Mouse (Mus musculus) CH12.LX (cell line): ENCODE measurements at regions not wholly inside any gene's neighbourhood (a gene's known extent, or its start where the extent isn't known, plus 50 kb on each side); places are given as distances from the start of the nearest gene placed in this dataset.

Source experiments
- CTCF ChIP-seq, 2 experiments: IDR thresholded peaks in 1 of 2; conservative IDR thresholded peaks in 1 of 2; 2 replicates each; pipeline ENCODE4 v1.5.1; 2011 to 2012; ENCODE audit warnings: low read depth in 2 of 2, low read length in 2 of 2, improper control_type of control experiment in 1 of 2, inconsistent platforms in 1 of 2, mild to moderate bottlenecking in 1 of 2, moderate library complexity in 1 of 2
- MAX ChIP-seq: IDR thresholded peaks from 2 replicates; pipeline ENCODE4 v1.6.1; 2011; ENCODE audit warnings: low read length, improper control_type of control experiment
- NELFE ChIP-seq: IDR thresholded peaks from 2 replicates; pipeline ENCODE4 v1.6.1; 2011; ENCODE audit warnings: low read depth, low read length, improper control_type of control experiment
- NRF1 ChIP-seq: IDR thresholded peaks from 2 replicates; pipeline ENCODE4 v1.6.1; 2014; ENCODE audit warnings: low read depth, mild to moderate bottlenecking, inconsistent platforms, low read length, improper control_type of control experiment, moderate library complexity
- POLR2A ChIP-seq: IDR thresholded peaks from 2 replicates; pipeline ENCODE4 v1.6.1; 2011; ENCODE audit warnings: low read depth, mild to moderate bottlenecking, improper control_type of control experiment, low read length
- SMC3 ChIP-seq: IDR thresholded peaks from 2 replicates; pipeline ENCODE4 v1.6.1; 2011; ENCODE audit warnings: low read depth, low read length, improper control_type of control experiment

GRCm38 (mm10) chr11:18102841-18103240 is 149.2 kb upstream of the Etaa1 start:
- TF ChIP-seq SMC3 (no peak), POLR2A (no peak), NRF1 (no peak), CTCF (conservative IDR thresholded peaks at IDR 0.05 in 1 of 2, IDR thresholded peaks at IDR 0.05 in 1 of 2; ENCODE audit: low read depth in 2 of 2, low read length in 2 of 2) (no peak), NELFE (no peak), MAX (no peak)
